Mouse (Mus musculus) lung, postnatal 0 days (tissue): Measurements from ENCODE around the gene Gm28047.
"Not testable (repeated sequence)": the region's sequence is repeated elsewhere in the genome, so short reads cannot be mapped to it uniquely, and the experiment has no call there.

Experiments
- CTCF ChIP-seq: IDR thresholded peaks from 2 replicates; pipeline ENCODE4 v1.5.1; 2016; ENCODE audit warnings: antibody characterized with exemption, mild to moderate bottlenecking
- EP300 ChIP-seq: IDR thresholded peaks from 2 replicates; pipeline ENCODE4 v1.6.1; 2016; ENCODE audit warnings: antibody characterized with exemption, mild to moderate bottlenecking, control low read depth

DNA sequence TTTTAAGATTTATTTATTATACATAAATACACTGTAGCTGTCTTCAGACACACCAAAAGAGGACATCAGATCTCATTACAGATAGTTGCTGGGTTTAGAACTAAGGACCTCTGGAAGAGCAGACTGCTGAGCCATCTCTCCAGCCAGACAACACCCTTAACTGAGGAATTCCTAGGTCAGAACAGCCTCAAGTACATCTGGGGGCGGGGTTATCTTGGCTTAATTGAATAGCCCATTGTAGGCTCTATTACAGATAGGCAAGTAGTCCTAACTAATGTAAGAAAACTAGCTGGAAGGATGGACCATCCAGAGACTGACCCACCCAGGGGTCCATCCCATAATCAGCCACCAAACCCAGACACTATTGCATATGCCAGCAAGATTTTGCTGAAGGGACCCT is 16.3 kb downstream of the Gm28047 start:
- not testable (repeated sequence) for TF ChIP-seq CTCF, EP300
